Mouse (Mus musculus): ENCODE data around the gene Usp28.

Usp28 gene

DNA sequence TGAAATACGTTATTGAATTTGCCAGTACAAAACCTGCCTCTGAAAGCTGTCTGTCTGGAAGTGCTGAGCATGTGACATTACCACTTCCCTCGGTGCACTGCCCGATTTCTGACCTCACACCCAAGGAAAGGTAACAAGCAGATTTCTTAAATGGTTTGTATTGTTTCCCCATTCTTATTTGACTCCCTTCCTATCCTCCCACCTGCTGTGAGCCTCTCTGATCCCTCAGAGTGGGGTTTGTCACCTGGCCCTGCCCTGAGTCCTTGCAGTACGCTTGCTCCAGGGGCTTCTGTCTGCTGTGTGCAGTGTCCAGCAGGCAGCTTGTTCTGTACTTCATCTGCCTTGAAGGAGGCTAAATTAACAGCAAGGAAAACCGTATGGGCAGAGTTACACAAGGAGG is 38.8 kb downstream of the Usp28 start:
- DNase-seq (ENCODE audit: low read depth, low spot score) = no peak

GRCm38 (mm10) chr9:49024529-49024928 is 39.4 kb downstream of the Usp28 start:
- no peak for DNase-seq (ENCODE audit: low read depth, low spot score)

DNA sequence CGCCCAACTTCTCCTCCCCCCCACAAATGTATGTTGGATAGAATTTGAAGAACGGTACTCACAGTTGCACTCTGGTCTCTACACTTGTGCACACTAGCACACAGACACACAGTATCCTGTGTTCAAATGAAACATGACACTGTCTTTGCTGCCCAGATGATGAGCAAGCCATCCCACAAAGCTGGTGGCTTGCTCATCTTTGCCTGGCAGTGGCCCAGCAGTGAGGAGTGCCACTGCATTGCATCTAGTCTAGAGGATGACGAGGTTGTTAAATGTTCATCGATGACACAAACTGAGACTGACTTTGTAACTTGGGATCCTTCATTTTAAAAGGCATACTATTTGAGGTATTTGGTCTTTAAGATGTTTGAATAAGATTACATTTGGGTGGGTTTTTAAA is 49.6 kb downstream of the Usp28 start:
- no peak for DNase-seq (ENCODE audit: low read depth, low spot score)

DNA sequence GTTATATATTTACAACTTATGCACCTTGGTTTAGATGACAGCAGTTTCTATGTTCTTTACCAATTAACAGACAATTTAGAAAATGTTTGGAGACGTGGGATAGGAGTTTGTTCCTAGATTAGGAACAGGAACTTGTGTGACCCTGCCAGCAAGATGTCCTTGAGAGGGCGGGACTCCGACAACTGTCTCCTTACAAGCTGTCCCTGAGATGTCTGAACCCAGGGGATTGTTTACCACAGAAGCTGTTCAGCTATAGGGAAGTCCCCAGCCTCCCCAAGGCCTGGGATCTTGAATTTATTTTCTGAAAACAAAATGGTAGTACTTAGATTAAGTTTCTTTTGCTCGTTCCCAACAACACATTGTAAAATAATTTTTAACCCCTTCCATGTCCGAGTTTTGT is 65.7 kb downstream of the Usp28 start:
- no peak for DNase-seq (ENCODE audit: low read depth, low spot score)

DNA sequence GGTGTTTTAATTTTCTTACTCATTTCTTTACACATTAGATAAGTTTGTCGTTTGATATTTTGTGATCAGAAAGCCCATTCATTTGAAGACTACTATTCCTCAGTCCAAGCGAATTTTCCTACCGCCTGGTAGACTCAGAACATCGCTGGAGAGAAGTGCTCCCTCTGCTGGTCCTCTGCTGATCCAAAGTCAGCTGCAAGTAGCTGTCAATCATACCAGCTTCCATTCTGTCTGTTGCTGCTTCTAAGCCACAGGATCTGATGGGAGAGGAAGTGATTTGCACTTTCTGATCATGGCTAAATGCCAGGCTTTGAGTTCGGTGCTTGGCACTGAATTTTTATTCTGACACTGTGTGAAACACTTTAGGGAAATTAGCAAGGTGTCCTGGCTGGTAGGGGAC is 66.2 kb downstream of the Usp28 start:
- peak; percentile 40 for DNase-seq (ENCODE audit: low read depth, low spot score)

DNA sequence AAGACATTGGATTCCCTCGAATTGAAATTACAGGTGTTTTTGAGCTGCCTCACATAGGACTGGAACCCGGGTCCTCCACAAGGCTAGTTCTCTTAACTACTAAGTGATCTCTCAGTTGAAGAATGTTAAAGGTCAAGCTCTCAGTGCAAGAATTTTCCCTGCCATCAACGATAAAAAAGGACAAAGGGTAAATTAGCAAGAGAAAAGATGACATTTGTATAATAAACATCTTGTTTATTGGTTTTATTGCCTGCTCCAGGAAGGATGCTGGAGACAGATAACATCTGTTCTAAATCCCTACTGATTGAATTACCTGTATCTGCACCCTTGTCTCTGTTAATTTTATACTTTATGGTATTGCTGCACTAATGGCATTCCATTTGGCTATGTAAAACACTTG is 68.9 kb downstream of the Usp28 start:
- DNase-seq (ENCODE audit: low read depth, low spot score) = no peak

GRCm38 (mm10) chr9:49055333-49056205 is 70.4 kb downstream of the Usp28 start, which contains the start of gene Zw10:
Zw10 (plus strand) TSS chr9:49055613.
- DNase-seq (ENCODE audit: low read depth, low spot score) = peak; percentile 90

DNA sequence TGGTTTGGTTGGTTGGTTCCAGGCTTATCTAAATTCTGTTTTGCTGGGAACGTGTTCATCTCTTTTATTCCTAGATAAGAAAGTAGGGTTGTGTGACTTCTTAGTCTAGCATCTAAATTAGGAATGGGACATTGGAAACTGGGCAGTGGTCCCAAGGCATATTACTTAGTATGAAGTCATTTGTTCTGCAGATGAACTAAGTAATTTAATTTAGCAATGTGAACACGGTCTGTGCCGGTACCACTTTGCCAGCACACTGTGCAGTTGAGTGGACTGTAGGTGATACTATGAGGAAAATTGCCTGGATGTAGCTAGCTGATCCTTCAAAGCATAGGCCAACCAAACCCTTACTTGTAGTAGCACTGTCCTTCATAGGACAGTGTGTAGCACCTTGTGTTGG is 91.7 kb downstream of the Usp28 start:
- no peak for DNase-seq (ENCODE audit: low read depth, low spot score)

DNA sequence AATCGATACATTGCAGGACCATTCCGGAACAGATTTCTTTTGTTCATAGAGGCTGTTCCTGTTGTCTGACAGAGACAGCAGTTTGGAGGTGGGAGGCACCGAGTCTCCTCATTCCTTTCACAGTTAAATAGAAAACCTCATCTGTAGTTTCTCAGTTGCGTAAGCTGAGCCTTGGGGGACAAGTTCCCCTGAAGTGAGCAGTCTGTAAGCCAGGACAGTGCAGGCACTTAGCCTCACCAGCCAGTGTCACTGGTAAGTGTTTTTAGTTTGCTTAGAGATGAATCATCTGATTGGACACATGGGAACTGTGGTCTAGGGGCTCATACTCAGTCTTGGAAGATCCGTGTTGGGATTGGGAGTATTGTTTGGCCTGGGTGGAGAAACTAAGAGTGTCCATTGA is 95.9 kb downstream of the Usp28 start, which contains the start of gene Tmprss5:
Gene Tmprss5 (plus strand): TSS at position 154 of the 400 bp plus-strand sequence.
- no peak for DNase-seq (ENCODE audit: low read depth, low spot score)

DNA sequence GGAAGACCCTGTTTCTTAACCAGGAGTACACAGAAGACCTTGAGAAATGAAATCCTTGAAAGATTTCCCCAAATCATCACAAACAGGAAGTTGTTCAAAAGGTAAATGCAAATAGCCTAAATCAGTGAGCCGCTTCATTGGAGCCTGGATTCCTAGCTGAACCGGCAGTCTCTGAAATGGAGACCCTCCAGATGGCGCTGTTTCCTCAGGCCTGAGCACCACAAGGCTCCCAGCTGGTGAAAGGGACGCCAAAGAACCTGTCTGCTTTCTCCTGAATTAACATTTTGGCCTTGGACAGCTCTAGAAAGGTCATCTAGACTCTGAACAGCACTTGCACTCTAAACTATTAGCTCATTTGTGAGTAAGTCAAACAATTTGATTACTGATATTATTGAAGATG is 96.4 kb downstream of the Usp28 start:
- peak; percentile 40 for DNase-seq (ENCODE audit: low read depth, low spot score)

DNA sequence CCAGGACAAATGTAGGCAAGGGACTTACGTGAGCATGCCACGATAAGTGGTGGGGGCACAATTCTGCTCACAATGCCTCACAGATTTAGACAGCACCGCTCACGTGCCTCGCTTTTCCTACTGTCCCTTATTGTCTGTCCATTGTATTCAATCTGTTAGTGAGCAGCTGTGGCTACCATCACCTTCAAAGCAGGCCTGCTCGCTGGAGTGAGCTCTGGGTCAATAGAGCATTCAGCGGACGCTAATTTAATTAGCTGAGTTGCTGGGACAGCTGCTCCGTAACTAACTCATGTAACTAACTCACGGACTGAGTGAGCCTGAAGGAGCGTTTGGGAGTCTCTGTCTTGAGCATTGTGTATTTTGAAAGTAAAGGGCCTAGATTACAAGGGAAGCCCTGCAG is 102.1 kb downstream of the Usp28 start:
- DNase-seq (ENCODE audit: low read depth, low spot score) = no peak

Data from brain, embryonic 18.5 days (tissue).